29 mouse cellular contexts compared by ENCODE assay signal in the genomic region with DNA sequence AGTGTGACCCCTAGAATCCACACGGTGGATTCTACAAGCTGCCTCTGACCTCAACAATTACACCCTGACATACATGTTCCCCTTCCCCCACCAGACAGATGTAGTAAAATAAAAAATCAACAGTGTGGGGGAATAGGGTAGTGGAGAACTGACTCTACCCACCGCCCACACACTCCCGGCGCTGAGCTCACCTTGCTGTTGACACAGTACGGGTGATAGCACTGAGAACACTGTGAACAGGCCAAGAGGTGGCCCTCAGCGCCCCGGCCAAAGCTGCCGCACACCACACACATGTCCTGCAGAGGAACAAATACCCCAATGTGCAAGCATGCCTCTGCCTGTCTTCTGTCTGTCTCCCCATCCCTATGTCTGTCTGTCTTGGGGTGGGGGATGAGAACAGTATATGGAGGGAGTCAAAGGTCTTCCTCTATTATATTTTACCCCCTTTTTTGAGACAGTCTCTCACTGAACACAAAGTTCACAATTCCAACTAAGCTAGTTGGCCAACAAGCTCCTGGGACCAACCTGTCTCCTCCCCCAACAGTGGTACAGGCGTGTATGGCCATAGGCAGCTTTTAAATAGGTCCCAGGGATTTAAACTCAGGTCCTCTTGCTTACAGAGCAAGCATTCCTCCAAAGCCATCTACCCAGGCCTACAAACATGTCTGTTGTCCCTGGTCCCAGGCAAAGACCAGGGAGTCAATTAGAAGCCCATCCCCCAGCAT. TPM values are rescaled to one million over a fixed set of nuclear protein-coding genes. Genes with fewer than 3 reads are reported as not detected.
DNase-seq lines count a peak whose midpoint lies in the region; ATAC-seq and TF ChIP-seq lines count a peak whose summit lies in the region.
"Had no signal": no experiment of that assay in that cellular context is flagged by ENCODE, and none has a peak within 500 bp of the region (broad histone marks: within the 10 kb centered on the region; RNA-seq: fewer than 3 reads in every experiment).

No protein-coding gene starts in this region.

- no peaks in the 10 kb centered on the region for H3K9me3 ChIP-seq in liver, embryonic 12.5 days (replicated peaks)
- H3K9me3 ChIP-seq in liver, postnatal 0 days (ENCODE audit: low read length): no peaks in the 10 kb centered on the region
- H3K9me3 ChIP-seq: embryonic facial prominence, embryonic 12.5 days; embryonic facial prominence, embryonic 15.5 days; heart, embryonic 12.5 days; heart, embryonic 15.5 days; hindbrain, embryonic 10.5 days; hindbrain, embryonic 13.5 days had no signal

- no peak overlapping the region for H3K9ac ChIP-seq in liver, embryonic 12.5 days
- no peak overlapping the region for H3K9ac ChIP-seq in liver, postnatal 0 days (replicated peaks)
- H3K9ac ChIP-seq: embryonic facial prominence, embryonic 12.5 days; embryonic facial prominence, embryonic 15.5 days; forebrain, postnatal 0 days; heart, embryonic 12.5 days; heart, embryonic 15.5 days; hindbrain, embryonic 13.5 days had no signal

- no peak for TF ChIP-seq CTCF in liver, postnatal 0 days (IDR thresholded peaks at IDR 0.05; ENCODE audit: low read depth)

- no peak overlapping the region for H3K4me3 ChIP-seq in liver, embryonic 12.5 days
- H3K4me3 ChIP-seq in liver, postnatal 0 days (ENCODE audit: low read depth, low read length): no peak overlapping the region
- H3K4me3 ChIP-seq: embryonic facial prominence, embryonic 12.5 days; embryonic facial prominence, embryonic 15.5 days; gastrocnemius, adult 2 months; heart, embryonic 12.5 days; heart, embryonic 15.5 days; hindbrain, embryonic 10.5 days; hindbrain, embryonic 13.5 days had no signal

- H3K27me3 ChIP-seq in liver, embryonic 12.5 days (replicated peaks): no peaks in the 10 kb centered on the region
- no peaks in the 10 kb centered on the region for H3K27me3 ChIP-seq in liver, postnatal 0 days (ENCODE audit: insufficient read depth, low read length)
- H3K27me3 ChIP-seq: embryonic facial prominence, embryonic 12.5 days; embryonic facial prominence, embryonic 15.5 days; heart, embryonic 12.5 days; heart, embryonic 15.5 days; hindbrain, embryonic 13.5 days had no signal

- no peak overlapping the region for H3K27ac ChIP-seq in liver, embryonic 12.5 days
- peak overlapping the region; percentile 57 for H3K27ac ChIP-seq in liver, postnatal 0 days (ENCODE audit: low read depth)
- H3K27ac ChIP-seq: embryonic facial prominence, embryonic 12.5 days; embryonic facial prominence, embryonic 15.5 days; gastrocnemius, adult 2 months; heart, embryonic 15.5 days; hindbrain, embryonic 10.5 days; hindbrain, embryonic 13.5 days had no signal

- DNase-seq in liver: no peak
- DNase-seq in urinary bladder, adult 2 months (ENCODE audit: low spot score): peak; percentile 18
- DNase-seq in urinary bladder, adult 18-20 months (ENCODE audit: low spot score in 2 of 2): no peak
- peak; percentile 43 for DNase-seq in liver, postnatal 0 days
- DNase-seq in adrenal gland, adult 2 months: no peak
- DNase-seq: adrenal gland, postnatal 10 days; cerebellum, adult 11 months; cerebellum, adult 2 months; cerebellum, adult 9-11 months; cerebellum, postnatal 25 days; forebrain, postnatal 0 days; gastrocnemius, adult 2 months; gastrocnemius, postnatal 14 days; heart, postnatal 10 days; heart, postnatal 36 days had no signal

- H3K36me3 ChIP-seq in liver, embryonic 12.5 days: peaks cover 100% of the 10 kb centered on the region
- H3K36me3 ChIP-seq in liver, postnatal 0 days (replicated peaks; ENCODE audit: insufficient read depth, low read length): peaks cover 97% of the 10 kb centered on the region

- TF ChIP-seq EP300 in liver, postnatal 0 days (IDR thresholded peaks at IDR 0.05; ENCODE audit: low read depth): no peak

- 83% methylated on average over 9 of the region's 9 CpGs for WGBS in liver, embryonic 12.5 days (ENCODE audit: insufficient replicate concordance)
- 72% methylated on average over 9 of the region's 9 CpGs for WGBS in liver, postnatal 0 days (ENCODE audit: insufficient replicate concordance)

- H3K4me1 ChIP-seq in liver, embryonic 12.5 days: 0 out of 2 replicates have a peak, but pooled peaks cover 8% of the 10 kb centered on the region
- no peaks in the 10 kb centered on the region for H3K4me1 ChIP-seq in liver, postnatal 0 days (ENCODE audit: insufficient read depth)
- H3K4me1 ChIP-seq: embryonic facial prominence, embryonic 12.5 days; embryonic facial prominence, embryonic 15.5 days; heart, embryonic 12.5 days; heart, embryonic 15.5 days; hindbrain, embryonic 13.5 days had no signal

- H3K4me2 ChIP-seq in liver, embryonic 12.5 days: no peak overlapping the region
- no peak overlapping the region; the same call in 1 of the 2 replicates for H3K4me2 ChIP-seq in liver, postnatal 0 days (ENCODE audit: low read depth, low read length)
- H3K4me2 ChIP-seq: embryonic facial prominence, embryonic 12.5 days; embryonic facial prominence, embryonic 15.5 days; heart, embryonic 12.5 days; heart, embryonic 15.5 days; hindbrain, embryonic 13.5 days had no signal

- 0 out of 2 replicates have a peak, but pooled peaks have one; percentile 33 for ATAC-seq in liver, embryonic 12.5 days
- peak; percentile 82 for ATAC-seq in liver, postnatal 0 days
- no peak for ATAC-seq in megakaryocyte, adult 5-6 weeks (ENCODE audit: poor library complexity, severe bottlenecking)
- ATAC-seq: CD4-positive, CD25-positive, alpha-beta regulatory T cell, adult 4 months; forebrain, embryonic 14.5 days; forebrain, postnatal 0 days; hindbrain, embryonic 16.5 days had no signal

RNA-seq across cellular contexts. Expression of a gene that starts 11.5 kb away (rescaled TPM):
- polyA plus RNA-seq in liver, embryonic 12.5 days (2016; fragmentation: Nextera tagmentation; extraction: Ambion mirVana): 7.0 TPM in 2 replicates
- 25.7 and 39.0 TPM in 2 replicates for polyA plus RNA-seq in urinary bladder, adult 2 months (2012; rRNA removed)
- polyA plus RNA-seq in liver, postnatal 0 days (2015; fragmentation: Nextera tagmentation; extraction: Ambion mirVana): 3.0 and 3.6 TPM in 2 replicates
- 33.7 and 37.1 TPM in 2 replicates for total RNA-seq in megakaryocyte, adult 5-6 weeks (2015)
- total RNA-seq in megakaryocyte, adult 5-6 weeks (2017): 16.7 and 52.1 TPM in 2 replicates
- total RNA-seq in adrenal gland, adult 2 months (2021): 10 to 100 TPM; 36.8 to 58.2 TPM
- polyA plus RNA-seq in adrenal gland, adult 2 months (2012; rRNA removed): 21.0 and 22.3 TPM in 2 replicates

RNA-seq across cellular contexts. Expression of a gene that starts 28.2 kb away (rescaled TPM):
- 114 TPM in 2 replicates for polyA plus RNA-seq in liver, embryonic 12.5 days (2016; fragmentation: Nextera tagmentation; extraction: Ambion mirVana)
- 83.1 and 89.5 TPM in 2 replicates for polyA plus RNA-seq in urinary bladder, adult 2 months (2012; rRNA removed)
- 42.0 and 47.4 TPM in 2 replicates for polyA plus RNA-seq in liver, postnatal 0 days (2015; fragmentation: Nextera tagmentation; extraction: Ambion mirVana)
- 60.5 TPM in 2 replicates for total RNA-seq in megakaryocyte, adult 5-6 weeks (2015)
- total RNA-seq in megakaryocyte, adult 5-6 weeks (2017): 99.7 and 126 TPM in 2 replicates
- 10 to 100 TPM; 77.1 to 79.8 TPM for total RNA-seq in adrenal gland, adult 2 months (2021)
- 54.9 and 57.3 TPM in 2 replicates for polyA plus RNA-seq in adrenal gland, adult 2 months (2012; rRNA removed)

RNA-seq across cellular contexts. Expression of a gene that starts 34.9 kb away (rescaled TPM):
- polyA plus RNA-seq in liver, embryonic 12.5 days (2016; fragmentation: Nextera tagmentation; extraction: Ambion mirVana): 4.9 TPM in 2 replicates
- polyA plus RNA-seq in urinary bladder, adult 2 months (2012; rRNA removed): 10.2 and 12.4 TPM in 2 replicates
- 1.4 and 1.8 TPM in 2 replicates for polyA plus RNA-seq in liver, postnatal 0 days (2015; fragmentation: Nextera tagmentation; extraction: Ambion mirVana)
- total RNA-seq in megakaryocyte, adult 5-6 weeks (2015): 4.8 and 9.6 TPM in 2 replicates
- 3.4 and 10.2 TPM in 2 replicates for total RNA-seq in megakaryocyte, adult 5-6 weeks (2017)
- 1 to 10 TPM in 1 of 2 experiments, under 1 TPM in 1; 0.69 to 3.6 TPM for total RNA-seq in adrenal gland, adult 2 months (2021)
- polyA plus RNA-seq in adrenal gland, adult 2 months (2012; rRNA removed): 1.3 and 2.0 TPM in 2 replicates

RNA-seq across cellular contexts. Expression of a gene that starts 38.9 kb away (rescaled TPM):
- polyA plus RNA-seq in liver, embryonic 12.5 days (2016; fragmentation: Nextera tagmentation; extraction: Ambion mirVana): 0.25 and 0.32 TPM in 2 replicates
- polyA plus RNA-seq in urinary bladder, adult 2 months (2012; rRNA removed): 1.7 and 1.9 TPM in 2 replicates
- 0.07 TPM in 1 of 2 replicates, not detected in the other for polyA plus RNA-seq in liver, postnatal 0 days (2015; fragmentation: Nextera tagmentation; extraction: Ambion mirVana)
- total RNA-seq in megakaryocyte, adult 5-6 weeks (2015): not detected in 2 replicates
- not detected in 2 replicates for total RNA-seq in megakaryocyte, adult 5-6 weeks (2017)
- 1 to 10 TPM; 2.3 to 3.5 TPM for total RNA-seq in adrenal gland, adult 2 months (2021)
- polyA plus RNA-seq in adrenal gland, adult 2 months (2012; rRNA removed): 3.1 and 3.8 TPM in 2 replicates
- total RNA-seq: common myeloid progenitor, adult 5-6 weeks; granulocyte monocyte progenitor cell, adult 5-6 weeks had no signal
- polyA plus RNA-seq: CD4-positive, CD25-positive, alpha-beta regulatory T cell, adult 4 months had no signal

RNA-seq across cellular contexts. Expression of a gene that starts 50.2 kb away (rescaled TPM):
- not detected in 2 replicates for polyA plus RNA-seq in liver, embryonic 12.5 days (2016; fragmentation: Nextera tagmentation; extraction: Ambion mirVana)
- 0.04 and 0.08 TPM in 2 replicates for polyA plus RNA-seq in urinary bladder, adult 2 months (2012; rRNA removed)
- not detected in 2 replicates for polyA plus RNA-seq in liver, postnatal 0 days (2015; fragmentation: Nextera tagmentation; extraction: Ambion mirVana)
- not detected in 2 replicates for total RNA-seq in megakaryocyte, adult 5-6 weeks (2015)
- 0.15 and 0.16 TPM in 2 replicates for total RNA-seq in megakaryocyte, adult 5-6 weeks (2017)
- total RNA-seq in adrenal gland, adult 2 months (2021): under 1 TPM in 1 of 2 experiments, not detected in 1; 0.35 TPM
- polyA plus RNA-seq in adrenal gland, adult 2 months (2012; rRNA removed): 0.03 and 0.08 TPM in 2 replicates
- total RNA-seq: granulocyte monocyte progenitor cell, adult 5-6 weeks had no signal
- polyA plus RNA-seq: CD4-positive, CD25-positive, alpha-beta regulatory T cell, adult 4 months; forebrain, embryonic 11.5 days had no signal

Comparison
In these comparisons a context has a peak if more than half of its experiments do, and no peak if none do; other contexts are left out.
1. DNase-seq: peak in urinary bladder, adult 2 months (single experiment) and liver, postnatal 0 days (single experiment); none in liver (single experiment), urinary bladder, adult 18-20 months (0 of 2) and adrenal gland, adult 2 months (single experiment).